Mouse (Mus musculus) CD4-positive, CD25-positive, alpha-beta regulatory T cell, adult 4 months (primary cell): ENCODE results near the gene Mrpl2. TPM values are rescaled to one million over a fixed set of nuclear protein-coding genes. Genes with fewer than 3 reads are reported as not detected.

Source experiments
- ATAC-seq: one replicate; pipeline ENCODE4 v1.8.0; 2017
- polyA plus RNA-seq, 2 experiments: library from polyadenylated mRNA; unstranded; fragments of 100-300 nt; shearing (Covaris generic); gene quantifications; one replicate each; pipeline ENCODE4 v1.2.1; 2017

Gene Mrpl2
- polyA plus RNA-seq, 2 experiments from 2014 or later = 57.0 to 65.9 TPM

GRCm38 (mm10) chr17:46673850-46674529 is 28.0 kb downstream of the Mrpl2 start, which contains the start of gene Rrp36:
Gene Rrp36 (minus strand): TSS chr17:46674352.
- ATAC-seq = peak; percentile 100

GRCm38 (mm10) chr17:46674530-46675283 is 28.7 kb downstream of the Mrpl2 start:
- ATAC-seq = peak; percentile 36

- ATAC-seq = no peak
Observed at GRCm38 (mm10) chr17:46678416-46678815, 32.4 kb downstream of the Mrpl2 start, which contains the start of gene Mea1. Gene Mea1 (plus strand): TSS chr17:46678793.

- no peak for ATAC-seq
Observed at GRCm38 (mm10) chr17:46678911-46679310, 32.9 kb downstream of the Mrpl2 start.

DNA sequence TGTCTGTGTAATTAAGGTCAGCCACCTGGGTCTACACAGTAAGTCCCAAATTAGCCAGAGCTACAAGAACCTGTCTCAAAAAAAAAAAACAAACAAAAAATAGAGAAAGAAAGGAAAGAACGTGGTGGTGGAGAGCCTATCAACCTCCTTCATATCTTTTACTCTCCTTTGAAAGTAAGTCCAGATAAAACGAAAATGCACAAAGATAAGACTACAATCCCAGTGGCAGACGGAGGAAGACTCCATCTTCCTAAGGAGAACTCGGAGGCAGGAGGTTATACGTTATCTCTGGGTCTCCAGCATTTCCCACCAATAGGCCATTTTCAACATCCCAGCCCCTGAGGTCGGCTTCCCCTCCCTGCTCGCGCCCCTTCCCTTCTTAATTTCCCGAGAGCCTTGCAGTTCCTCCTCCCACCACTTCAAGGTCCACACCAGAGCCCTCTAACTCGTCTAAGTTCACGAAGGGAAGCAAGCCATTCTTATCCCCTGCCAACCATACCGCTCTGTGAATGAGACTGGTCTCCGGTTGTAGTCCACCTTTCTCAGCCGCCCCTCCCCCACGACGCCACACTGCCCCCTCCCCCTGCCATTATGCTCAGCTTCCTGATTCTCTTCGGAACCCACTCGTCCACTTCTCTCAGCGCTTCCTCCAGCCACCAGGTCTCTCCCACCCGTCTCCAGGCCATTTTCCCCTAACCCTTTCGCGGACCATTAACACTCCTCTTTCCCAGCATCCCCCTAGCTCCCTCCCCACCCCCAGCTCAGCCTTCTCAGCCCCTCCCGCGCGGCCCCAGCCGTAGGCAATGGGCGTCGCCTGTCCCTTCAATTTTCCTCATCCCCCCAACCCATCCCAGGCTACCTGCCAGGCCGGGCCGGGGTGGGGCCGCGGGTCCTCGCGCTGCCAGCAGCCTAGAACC is 34.1 kb downstream of the Mrpl2 start:
- no peak for ATAC-seq

DNA sequence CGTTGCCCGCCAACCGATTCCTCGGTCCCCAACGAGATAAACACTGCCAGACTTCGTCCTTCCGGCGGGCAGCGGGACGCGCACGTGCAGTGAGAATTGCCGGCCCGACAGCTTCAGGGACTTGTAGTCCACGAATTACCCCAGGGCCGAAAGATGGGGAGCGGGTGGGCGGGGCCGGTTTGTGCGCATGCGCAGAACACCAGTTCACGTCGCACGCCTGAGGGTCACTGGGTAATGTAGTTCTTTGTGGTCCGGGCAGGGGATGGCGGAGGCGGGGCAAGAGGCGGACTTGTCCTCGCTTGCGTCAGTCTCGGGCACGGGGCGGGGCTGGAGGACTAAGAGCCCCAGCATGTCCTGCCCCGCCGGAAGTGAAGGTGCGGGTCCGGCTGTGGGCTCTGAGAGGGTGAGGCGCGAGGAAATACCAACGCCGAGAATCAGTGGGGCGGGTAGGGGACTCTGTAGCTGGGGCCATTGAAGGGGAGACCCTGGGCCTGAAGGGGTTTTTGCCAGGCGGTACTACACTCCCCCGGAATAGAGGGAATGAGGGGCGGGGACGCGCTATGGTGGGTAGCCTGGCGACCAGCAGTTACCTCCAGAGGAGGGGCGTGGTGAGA is 34.8 kb downstream of the Mrpl2 start, which contains the start of gene Klhdc3:
Gene Klhdc3, minus strand, starts transcription at position 155 of the 614 bp plus-strand sequence.
- ATAC-seq = peak; percentile 99

DNA sequence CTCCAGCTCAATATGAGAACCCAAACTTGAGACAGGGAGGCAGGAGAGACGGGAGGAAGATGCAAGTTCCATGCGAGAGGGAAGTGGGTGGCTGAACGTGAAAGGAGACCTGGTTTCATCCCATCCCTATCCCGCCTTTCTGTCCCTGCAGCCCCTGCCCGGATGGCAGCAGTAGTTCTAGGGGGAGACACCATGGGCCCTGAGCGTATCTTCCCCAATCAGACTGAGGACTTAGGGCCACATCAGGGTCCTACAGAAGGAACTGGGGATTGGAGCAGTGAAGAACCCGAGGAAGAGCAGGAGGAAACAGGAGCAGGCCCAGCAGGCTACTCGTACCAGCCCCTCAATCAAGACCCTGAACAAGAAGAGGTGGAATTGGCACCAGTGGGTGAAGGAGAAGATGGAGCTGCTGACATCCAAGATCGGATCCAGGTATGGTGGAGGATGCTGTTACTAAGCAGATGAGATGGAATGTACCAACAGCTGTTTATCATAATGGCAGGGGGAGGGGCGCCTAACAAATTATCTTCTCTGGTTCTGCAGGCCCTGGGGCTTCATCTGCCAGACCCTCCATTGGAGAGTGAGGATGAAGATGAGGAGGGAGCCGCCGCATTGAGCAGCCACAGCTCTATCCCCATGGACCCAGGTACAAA is 35.6 kb downstream of the Mrpl2 start:
- no peak for ATAC-seq

DNA sequence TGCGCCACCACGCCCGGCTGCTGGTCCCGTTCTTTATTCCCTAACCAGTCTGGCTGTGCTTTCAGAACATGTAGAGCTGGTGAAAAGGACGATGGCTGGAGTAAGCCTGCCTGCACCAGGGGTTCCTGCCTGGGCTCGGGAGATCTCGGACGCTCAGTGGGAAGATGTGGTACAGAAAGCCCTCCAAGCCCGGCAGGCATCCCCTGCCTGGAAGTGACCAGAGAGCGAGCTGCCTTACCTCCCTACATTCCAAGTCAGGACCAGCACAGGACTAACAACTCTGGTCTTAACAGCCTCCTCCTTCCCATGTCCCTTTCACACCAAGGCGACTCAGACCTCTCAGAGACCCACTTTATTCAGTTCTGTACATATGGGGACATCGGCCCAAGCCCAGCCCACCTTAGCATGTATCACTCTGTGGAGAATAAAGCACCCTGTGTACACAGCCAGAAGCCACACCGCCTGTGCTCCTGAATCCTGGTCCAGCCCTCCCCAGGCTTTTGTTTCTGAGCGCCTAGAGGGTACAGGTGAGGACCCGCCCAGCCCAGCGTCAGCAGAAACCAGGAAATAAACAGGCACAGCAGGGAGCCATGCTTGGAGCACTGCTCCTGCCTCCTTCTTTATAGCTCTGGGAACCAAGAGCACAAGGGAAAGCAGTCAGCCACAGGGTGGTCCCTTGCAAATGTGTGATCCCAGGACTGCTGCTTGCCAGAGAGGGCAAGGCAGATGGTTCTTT is 36.8 kb downstream of the Mrpl2 start:
- no peak for ATAC-seq

DNA sequence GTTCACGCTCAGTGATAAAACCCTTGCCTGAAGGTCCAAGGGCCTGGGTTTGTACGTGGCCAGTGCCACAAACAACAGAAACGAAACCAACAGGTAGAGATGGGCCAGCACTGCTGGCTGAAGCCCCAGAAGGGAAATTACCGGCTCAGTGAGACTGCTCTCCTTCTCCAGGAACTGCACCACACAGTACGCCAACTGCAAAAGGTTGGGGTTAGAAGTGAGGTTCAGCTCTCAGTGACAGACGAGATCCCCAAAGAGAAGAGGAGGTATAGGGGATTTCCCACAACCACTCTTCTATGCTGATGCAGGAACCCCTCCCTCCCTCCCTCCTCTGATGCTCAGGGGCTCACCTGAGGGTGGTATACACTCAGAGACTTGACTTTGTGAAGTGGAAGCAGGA is 39.9 kb downstream of the Mrpl2 start:
- peak; percentile 89 for ATAC-seq

- ATAC-seq = no peak
Observed at GRCm38 (mm10) chr17:46690665-46691064, 44.6 kb downstream of the Mrpl2 start.

DNA sequence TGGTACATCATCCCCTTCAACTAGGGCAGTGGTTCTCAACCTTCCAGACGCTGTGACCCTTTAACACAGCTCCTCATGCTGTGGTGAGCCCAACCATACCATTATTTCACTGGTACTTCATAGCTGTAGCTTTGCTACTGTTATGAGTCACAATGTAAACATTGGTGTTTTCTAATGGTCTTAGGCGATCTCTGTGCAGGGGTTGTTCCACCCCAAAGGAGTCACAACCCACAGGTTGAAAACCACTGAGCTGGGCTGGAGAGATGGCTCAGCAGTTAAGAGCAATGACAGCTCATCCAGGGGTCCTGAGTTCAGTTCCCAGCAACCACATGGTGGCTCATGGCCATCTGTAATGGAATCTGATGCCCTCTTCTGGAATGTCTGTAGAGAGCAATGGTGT is 45.4 kb downstream of the Mrpl2 start:
- no peak for ATAC-seq

GRCm38 (mm10) chr17:46694517-46695063 is 48.6 kb downstream of the Mrpl2 start:
- no peak for ATAC-seq

DNA sequence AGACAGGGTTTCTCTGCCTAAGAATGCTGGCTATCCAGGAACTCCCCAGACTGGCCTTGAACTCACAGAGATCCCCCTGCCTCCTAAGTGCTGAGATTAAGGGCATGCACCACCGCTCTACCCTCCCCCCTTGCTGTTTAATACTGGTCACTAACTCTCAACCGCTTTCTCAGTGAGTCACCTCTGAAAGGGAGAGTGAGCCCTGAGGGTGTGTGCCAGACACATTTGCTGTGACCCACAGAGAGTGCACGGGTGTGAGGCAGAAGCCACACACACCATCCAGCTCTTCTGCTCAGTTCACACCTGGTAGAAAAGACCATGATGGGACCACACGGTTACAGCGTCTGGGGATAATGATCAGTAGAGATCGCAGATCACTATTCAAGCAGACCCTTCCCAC is 52.5 kb downstream of the Mrpl2 start:
- no peak for ATAC-seq

- ATAC-seq = no peak
Observed at GRCm38 (mm10) chr17:46699245-46699644, 53.2 kb downstream of the Mrpl2 start.

Other genes starting within 250 kb of the Mrpl2 start
- not detected for gene Crip3, start 217.3 kb upstream of the Mrpl2 start, polyA plus RNA-seq
- not detected for gene Slc22a7, start 207.8 kb upstream of the Mrpl2 start, polyA plus RNA-seq
- under 1 TPM; 0.24 to 0.55 TPM for gene Ttbk1, start 158.6 kb upstream of the Mrpl2 start, polyA plus RNA-seq
- 1 to 10 TPM; 6.4 to 6.9 TPM for gene Dnph1, start 149.5 kb upstream of the Mrpl2 start, polyA plus RNA-seq
- 1 to 10 TPM; 4.2 to 5.6 TPM for gene Cul9, start 99.8 kb upstream of the Mrpl2 start, polyA plus RNA-seq
- 1 to 10 TPM; 7.3 to 8.2 TPM for gene Srf, start 90.1 kb upstream of the Mrpl2 start, polyA plus RNA-seq
- gene Ptk7, start 16.7 kb upstream of the Mrpl2 start, polyA plus RNA-seq = not detected
- gene Klc4, start 207 bp upstream of the Mrpl2 start, polyA plus RNA-seq = 10 to 100 TPM; 13.6 to 14.7 TPM
- gene Cul7, start 4.1 kb downstream of the Mrpl2 start, polyA plus RNA-seq = 1 to 10 TPM; 3.3 to 5.9 TPM
- gene Rrp36, start 28.1 kb downstream of the Mrpl2 start, polyA plus RNA-seq = 10 to 100 TPM; 47.2 to 62.6 TPM
- 100 to 1,000 TPM; 185 to 202 TPM for gene Mea1, start 32.6 kb downstream of the Mrpl2 start, polyA plus RNA-seq
- gene Klhdc3, start 34.7 kb downstream of the Mrpl2 start, polyA plus RNA-seq = 10 to 100 TPM; 22.1 to 25.8 TPM
- gene Ppp2r5d, start 58.9 kb downstream of the Mrpl2 start, polyA plus RNA-seq = 10 to 100 TPM; 19.7 to 31.4 TPM
- 1 to 10 TPM; 5.0 to 7.2 TPM for gene Pex6, start 65.2 kb downstream of the Mrpl2 start, polyA plus RNA-seq
- not detected for gene Gnmt, start 82.9 kb downstream of the Mrpl2 start, polyA plus RNA-seq
- 10 to 100 TPM; 24.4 to 25.5 TPM for gene Cnpy3, start 106.0 kb downstream of the Mrpl2 start, polyA plus RNA-seq
- gene Ptcra, start 117.5 kb downstream of the Mrpl2 start, polyA plus RNA-seq = under 1 TPM in 1 of 2 experiments, not detected in 1; 0.49 TPM
- 10 to 100 TPM; 16.1 to 18.9 TPM for gene 2310039H08Rik, start 126.4 kb downstream of the Mrpl2 start, polyA plus RNA-seq
- 100 to 1,000 TPM; 159 to 205 TPM for gene Rpl7l1, start 136.4 kb downstream of the Mrpl2 start, polyA plus RNA-seq
- 10 to 100 TPM; 10.8 to 11.9 TPM for gene Bicral, start 212.3 kb downstream of the Mrpl2 start, polyA plus RNA-seq
- gene Tbcc, start 244.5 kb downstream of the Mrpl2 start, polyA plus RNA-seq = 1 to 10 TPM; 8.4 to 9.1 TPM